Mouse (Mus musculus) cerebellum, adult 2 months (tissue): Measurements from ENCODE around the gene Kdm2a.

Experiments
- CTCF ChIP-seq: fragments of 200-500 bp; IDR thresholded peaks from 2 replicates; pipeline ENCODE4 v1.5.1; 2011; ENCODE audit warnings: low read depth, mild to moderate bottlenecking, control low read depth, low read length, moderate library complexity, borderline replicate concordance; ENCODE audit not compliant: insufficient read depth
- POLR2A ChIP-seq: fragments of 200-500 bp; IDR thresholded peaks from 2 replicates; pipeline ENCODE4 v1.6.1; 2011; ENCODE audit warnings: low read length, control low read depth, borderline replicate concordance; ENCODE audit not compliant: insufficient read depth

- no peak for TF ChIP-seq POLR2A
- no peak for TF ChIP-seq CTCF
These were observed 67.5 kb downstream of the Kdm2a start for GRCm38 (mm10) chr19:4330603-4331002.
